Mouse (Mus musculus) embryonic facial prominence, embryonic 15.5 days (tissue): ENCODE data around the gene Plod1. TPM values are rescaled to one million over a fixed set of nuclear protein-coding genes. Genes with fewer than 3 reads are reported as not detected.
"Not testable (repeated sequence)": the region's sequence is repeated elsewhere in the genome, so short reads cannot be mapped to it uniquely, and the experiment has no call there.

Experiments
- ATAC-seq: fragments of 200-750 bp; cut with Nextera tagmentation; 2 replicates; pipeline ENCODE4 v1.8.0; 2017; ENCODE audit warnings: low read depth, moderate TSS enrichment; ENCODE audit not compliant: insufficient number of reproducible peaks, low FRiP score, low TSS enrichment
- H3K27ac ChIP-seq: fragments of 300-500 bp; sonication (generic); replicated peaks from 2 replicates; pipeline ENCODE4 v1.5.1; 2015; ENCODE audit warnings: mild to moderate bottlenecking, inconsistent platforms
- H3K27me3 ChIP-seq: fragments of 300-500 bp; sonication (generic); 2 replicates; pipeline ENCODE4 v1.6.1; 2015; ENCODE audit warnings: inconsistent platforms
- H3K36me3 ChIP-seq: fragments of 300-500 bp; sonication (generic); 2 replicates; pipeline ENCODE4 v1.6.1; 2015; ENCODE audit warnings: mild to moderate bottlenecking, inconsistent platforms
- H3K4me1 ChIP-seq: fragments of 300-500 bp; sonication (generic); 2 replicates; pipeline ENCODE4 v1.6.1; 2015; ENCODE audit warnings: inconsistent platforms
- H3K4me2 ChIP-seq: fragments of 300-500 bp; sonication (generic); replicated peaks from 2 replicates; pipeline ENCODE4 v1.6.1; 2015; ENCODE audit warnings: mild to moderate bottlenecking, inconsistent platforms
- H3K4me3 ChIP-seq: fragments of 300-500 bp; sonication (generic); replicated peaks from 2 replicates; pipeline ENCODE4 v1.5.1; 2015; ENCODE audit warnings: mild to moderate bottlenecking, inconsistent platforms
- H3K9ac ChIP-seq: fragments of 300-500 bp; sonication (generic); 2 replicates; pipeline ENCODE4 v1.6.1; 2015; ENCODE audit warnings: inconsistent platforms
- H3K9me3 ChIP-seq: fragments of 300-500 bp; sonication (generic); replicated peaks from 2 replicates; pipeline ENCODE4 v1.6.1; 2016; ENCODE audit warnings: inconsistent platforms
- WGBS: fragments of 180-500 bp; shearing (Covaris S2); methylation state at CpG from one replicate; pipeline ENCODE4 v1.1.7; 2015; 5-methylcytosine and 5-hydroxymethylcytosine counted together
- polyA plus RNA-seq: library from polyadenylated mRNA; unstranded; fragments of >200 nt; fragmentation: Nextera tagmentation; extraction: Ambion mirVana; gene quantifications from 2 replicates; pipeline ENCODE4 v1.2.1, GENCODE M21; 2015

Gene Plod1
- polyA plus RNA-seq, 1 experiment from 2014 or later = 93.3 TPM

DNA sequence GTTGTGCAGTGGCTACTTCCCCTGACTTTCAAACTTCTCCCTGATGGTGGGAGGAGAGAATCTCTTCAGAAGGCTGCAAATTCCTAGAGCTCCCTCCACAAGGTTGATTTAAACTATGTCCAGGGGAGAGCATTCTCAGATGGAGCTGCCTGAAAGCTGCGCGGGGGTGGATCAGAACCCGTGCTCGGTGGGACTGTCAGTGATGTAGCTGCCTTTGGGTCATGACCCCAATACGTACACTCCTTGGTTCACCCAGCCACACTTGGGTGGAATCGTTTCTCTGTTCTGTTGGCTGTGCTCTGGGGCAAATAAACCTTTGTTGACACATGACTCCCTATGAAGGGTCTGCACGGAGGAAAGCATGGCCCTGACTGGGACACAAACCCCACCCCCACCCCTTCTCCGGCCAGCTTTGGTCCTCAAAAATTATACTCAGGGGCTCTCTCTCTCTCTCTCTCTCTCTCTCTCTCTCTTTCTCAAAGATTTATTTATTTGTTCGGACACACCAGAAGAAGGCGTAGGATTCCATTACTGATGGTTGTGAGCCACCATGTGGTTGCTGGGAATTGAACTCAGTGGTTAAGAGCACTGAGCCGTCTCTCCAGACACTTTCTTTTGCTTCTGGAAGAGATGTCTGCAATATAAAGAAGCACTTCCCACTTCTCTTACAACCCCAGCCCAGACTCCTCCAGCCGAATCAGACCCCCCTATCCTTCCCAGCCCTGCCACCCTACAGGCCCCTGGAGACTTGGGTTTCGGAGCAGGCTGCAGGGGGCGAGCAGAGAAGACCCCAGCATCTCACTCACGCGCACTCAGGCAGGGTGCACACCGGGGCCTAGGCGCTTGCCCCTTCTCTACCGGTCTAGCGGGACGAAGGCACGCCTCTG is 68.8 kb downstream of the Plod1 start:
- Histone ChIP-seq H3K36me3 (peaks cover 43% of the 10 kb centered on the region), H3K27me3 (no peaks in the 10 kb centered on the region), H3K4me2 (peak overlapping the region; percentile 77), H3K4me1 (peaks cover 23% of the 10 kb centered on the region), H3K9me3 (no peaks in the 10 kb centered on the region), H3K27ac (peak overlapping the region; percentile 85), H3K9ac (peak overlapping the region; percentile 63), H3K4me3 (peak overlapping the region; percentile 95)
- ATAC-seq = no peak
- 5% methylated on average over 22 of the region's 22 CpGs for WGBS

- 54% methylated on average over 3 of the region's 3 CpGs for WGBS
- not testable (repeated sequence) for H3K27me3 ChIP-seq, H3K27ac ChIP-seq, H3K4me3 ChIP-seq, ATAC-seq, H3K4me2 ChIP-seq, H3K9me3 ChIP-seq, H3K9ac ChIP-seq
- Histone ChIP-seq H3K36me3 (peaks cover 43% of the 10 kb centered on the region), H3K4me1 (peaks cover 23% of the 10 kb centered on the region)
Measured at GRCm38 (mm10) chr4:147866793-147867192, 69.8 kb downstream of the Plod1 start.

- Histone ChIP-seq H3K9me3 (no peaks in the 10 kb centered on the region), H3K9ac (no peak overlapping the region), H3K4me3 (no peak overlapping the region), H3K4me1 (peaks cover 23% of the 10 kb centered on the region), H3K27me3 (no peaks in the 10 kb centered on the region), H3K4me2 (no peak overlapping the region), H3K36me3 (peaks cover 45% of the 10 kb centered on the region), H3K27ac (no peak overlapping the region)
- WGBS = 93% methylated on average over 9 of the region's 9 CpGs
- no peak for ATAC-seq
Measured at GRCm38 (mm10) chr4:147866056-147866455, 70.5 kb downstream of the Plod1 start.

DNA sequence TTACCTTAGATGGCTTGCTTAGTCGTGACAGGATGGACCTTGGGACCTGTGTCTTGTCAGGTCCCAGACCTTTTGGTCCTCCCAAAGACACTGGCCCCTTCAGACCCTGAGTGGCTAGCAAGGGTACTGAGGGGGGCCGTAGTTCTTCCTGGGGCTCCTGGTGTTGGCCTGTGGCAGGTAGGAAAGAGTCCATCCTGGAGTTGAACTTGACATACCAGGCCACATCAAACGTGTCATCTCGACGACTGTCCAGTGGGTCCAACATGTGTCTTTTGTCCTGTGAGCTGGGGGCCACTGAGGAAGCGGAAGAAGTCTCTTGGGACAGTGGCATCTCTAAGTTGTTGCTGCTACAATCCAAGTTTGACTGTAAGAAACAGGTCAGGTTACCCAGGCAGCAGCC is 70.9 kb downstream of the Plod1 start:
- H3K4me3 ChIP-seq = no peak overlapping the region

GRCm38 (mm10) chr4:147862051-147862450 is 74.5 kb downstream of the Plod1 start:
- no peak for ATAC-seq
- H3K36me3 ChIP-seq = peaks cover 52% of the 10 kb centered on the region
- H3K9ac ChIP-seq = no peak overlapping the region
- H3K4me1 ChIP-seq = peaks cover under 1% of the 10 kb centered on the region; the same call in 1 of the 2 replicates
- no peak overlapping the region for H3K4me2 ChIP-seq
- H3K27me3 ChIP-seq = no peaks in the 10 kb centered on the region
- H3K4me3 ChIP-seq = no peak overlapping the region
- H3K9me3 ChIP-seq = no peaks in the 10 kb centered on the region
- 78% methylated on average over 3 of the region's 3 CpGs for WGBS
- H3K27ac ChIP-seq = no peak overlapping the region

More for the DNA sequence above, 70.9 kb downstream of the Plod1 start:
- H3K4me2 ChIP-seq = no peak overlapping the region
- H3K9me3 ChIP-seq = no peaks in the 10 kb centered on the region
- H3K9ac ChIP-seq = no peak overlapping the region
- H3K4me1 ChIP-seq = peaks cover 23% of the 10 kb centered on the region
- peaks cover 47% of the 10 kb centered on the region for H3K36me3 ChIP-seq
- no peak for ATAC-seq
- no peak overlapping the region for H3K27ac ChIP-seq
- WGBS = 93% methylated on average over 6 of the region's 6 CpGs
- no peaks in the 10 kb centered on the region for H3K27me3 ChIP-seq

Other genes with a start within 250 kb of the Plod1 start
- not detected in 2 replicates for gene Zfp534, start 234.2 kb downstream of the Plod1 start, polyA plus RNA-seq
- gene Zfp984, start 127.0 kb downstream of the Plod1 start, polyA plus RNA-seq = 5.8 and 5.9 TPM in 2 replicates
- gene Zfp933, start 88.4 kb downstream of the Plod1 start, polyA plus RNA-seq = 4.6 and 5.3 TPM in 2 replicates
- gene Miip, start 68.0 kb downstream of the Plod1 start, polyA plus RNA-seq = 40.3 and 43.2 TPM in 2 replicates
- gene Fv1, start 67.8 kb downstream of the Plod1 start, polyA plus RNA-seq = 9.1 and 10.9 TPM in 2 replicates
- gene Mfn2, start 32.1 kb downstream of the Plod1 start, polyA plus RNA-seq = 38.6 and 39.4 TPM in 2 replicates
- gene 2510039O18Rik, start 4.1 kb upstream of the Plod1 start, polyA plus RNA-seq = 20.6 and 22.0 TPM in 2 replicates
- 0.37 and 0.44 TPM in 2 replicates for gene Nppb, start 49.0 kb upstream of the Plod1 start, polyA plus RNA-seq
- gene Nppa, start 64.0 kb upstream of the Plod1 start, polyA plus RNA-seq = 0.42 and 0.43 TPM in 2 replicates
- gene Clcn6, start 102.1 kb upstream of the Plod1 start, polyA plus RNA-seq = 6.3 and 7.6 TPM in 2 replicates
- gene Mthfr, start 102.3 kb upstream of the Plod1 start, polyA plus RNA-seq = 21.3 and 24.9 TPM in 2 replicates
- gene Agtrap, start 151.3 kb upstream of the Plod1 start, polyA plus RNA-seq = 14.2 and 15.6 TPM in 2 replicates
- 52.7 and 53.1 TPM in 2 replicates for gene Mad2l2, start 193.6 kb upstream of the Plod1 start, polyA plus RNA-seq
- gene Draxin, start 193.9 kb upstream of the Plod1 start, polyA plus RNA-seq = 0.63 and 0.79 TPM in 2 replicates
- gene Fbxo6, start 215.4 kb upstream of the Plod1 start, polyA plus RNA-seq = 20.5 and 22.8 TPM in 2 replicates
- gene Fbxo44, start 223.7 kb upstream of the Plod1 start, polyA plus RNA-seq = 7.8 and 9.2 TPM in 2 replicates
- gene Fbxo2, start 223.9 kb upstream of the Plod1 start, polyA plus RNA-seq = 3.7 and 4.2 TPM in 2 replicates